ENCODE assay signal across 10 mouse cellular contexts in the genomic region with DNA sequence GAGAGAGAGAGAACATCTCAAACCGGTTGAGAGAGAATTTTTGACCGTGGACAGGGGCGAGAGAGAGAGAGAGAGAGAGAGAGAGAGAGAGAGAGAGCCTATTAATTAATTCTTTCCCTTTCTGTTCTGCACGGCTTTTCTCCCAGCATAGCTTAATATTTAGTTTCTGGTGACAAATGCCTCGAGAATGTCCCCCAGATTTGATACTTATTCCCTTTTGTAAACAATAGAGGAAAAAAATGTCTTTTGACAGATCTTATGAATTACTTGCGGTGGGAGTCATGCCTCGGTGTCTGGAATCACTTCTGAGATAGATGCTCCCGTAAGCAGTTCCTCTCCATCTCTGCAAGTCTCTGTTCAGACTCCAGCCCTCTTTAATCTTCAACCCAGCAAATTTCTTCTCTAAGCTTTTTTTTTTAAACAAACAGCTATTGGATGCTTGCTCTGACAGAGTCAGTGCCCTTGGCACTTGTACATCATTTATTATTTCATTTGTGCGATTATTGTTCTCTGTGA.
DNase-seq lines count a peak whose midpoint lies in the region; ATAC-seq lines count a peak whose summit lies in the region.
"Had no signal": no experiment of that assay in that cellular context is flagged by ENCODE, and none has a peak within 500 bp of the region (broad histone marks: within the 10 kb centered on the region; RNA-seq: fewer than 3 reads in every experiment).

No protein-coding gene starts in this region.

- DNase-seq in heart, embryonic 10.5 days (ENCODE audit: low spot score) = no peak
- no peak for DNase-seq in heart, postnatal 4 days
- no peak for DNase-seq in midbrain, embryonic 11.5 days (ENCODE audit: low spot score, missing footprints)
- no peak for DNase-seq in c-Kit-positive CD71-positive TER-119-positive erythroid progenitor cells, embryonic 14.5 days (ENCODE audit: low spot score)
- DNase-seq in thymus, postnatal 4 days = no peak
- DNase-seq: kidney, postnatal 4 days had no signal

- no peak for ATAC-seq in midbrain, embryonic 13.5 days
- ATAC-seq in midbrain, embryonic 11.5 days (ENCODE audit: low FRiP score) = no peak
- ATAC-seq in heart, embryonic 15.5 days (replicated peaks; ENCODE audit: insufficient number of reproducible peaks, insufficient read depth, low FRiP score, low read depth) = no peak
- no peak for ATAC-seq in stomach, embryonic 15.5 days (ENCODE audit: insufficient read depth, low FRiP score, low read depth)

- no peaks in the 10 kb centered on the region for H3K27me3 ChIP-seq in heart, embryonic 10.5 days (ENCODE audit: insufficient read depth, poor library complexity, severe bottlenecking)
- H3K27me3 ChIP-seq in midbrain, embryonic 13.5 days = no peaks in the 10 kb centered on the region
- H3K27me3 ChIP-seq in midbrain, embryonic 11.5 days (ENCODE audit: control insufficient read depth, insufficient read depth, low read length) = no peaks in the 10 kb centered on the region
- H3K27me3 ChIP-seq in heart, embryonic 15.5 days = no peaks in the 10 kb centered on the region
- H3K27me3 ChIP-seq in stomach, embryonic 15.5 days (replicated peaks) = no peaks in the 10 kb centered on the region
- H3K27me3 ChIP-seq: CH12.LX had no signal

- H3K4me2 ChIP-seq in midbrain, embryonic 13.5 days (replicated peaks) = no peak overlapping the region
- no peak overlapping the region for H3K4me2 ChIP-seq in midbrain, embryonic 11.5 days
- H3K4me2 ChIP-seq in heart, embryonic 15.5 days = peak overlapping the region; percentile 45
- peak overlapping the region; percentile 37; the same call in 1 of the 2 replicates for H3K4me2 ChIP-seq in stomach, embryonic 15.5 days

- H3K4me1 ChIP-seq in heart, embryonic 10.5 days = peaks cover 30% of the 10 kb centered on the region
- H3K4me1 ChIP-seq in midbrain, embryonic 13.5 days (replicated peaks) = peaks cover 27% of the 10 kb centered on the region
- H3K4me1 ChIP-seq in midbrain, embryonic 11.5 days (ENCODE audit: control insufficient read depth, insufficient read depth, low read length) = peaks cover 7% of the 10 kb centered on the region; the same call in 1 of the 2 replicates
- peaks cover 23% of the 10 kb centered on the region for H3K4me1 ChIP-seq in heart, embryonic 15.5 days (replicated peaks)
- 0 out of 2 replicates have a peak, but pooled peaks cover 6% of the 10 kb centered on the region for H3K4me1 ChIP-seq in stomach, embryonic 15.5 days

- no peak overlapping the region for H3K9ac ChIP-seq in midbrain, embryonic 13.5 days (replicated peaks)
- no peak overlapping the region for H3K9ac ChIP-seq in midbrain, embryonic 11.5 days (ENCODE audit: low read length)
- H3K9ac ChIP-seq in heart, embryonic 15.5 days = no peak overlapping the region
- H3K9ac ChIP-seq in stomach, embryonic 15.5 days = no peak overlapping the region

- WGBS in heart, embryonic 10.5 days = 45% methylated on average over 9 of the region's 9 CpGs
- 48% methylated on average over 9 of the region's 9 CpGs for WGBS in midbrain, embryonic 13.5 days
- WGBS in midbrain, embryonic 11.5 days = 64% methylated on average over 9 of the region's 9 CpGs
- 27% methylated on average over 9 of the region's 9 CpGs for WGBS in heart, embryonic 15.5 days
- WGBS in stomach, embryonic 15.5 days = 24% methylated on average over 9 of the region's 9 CpGs

- H3K36me3 ChIP-seq in heart, embryonic 10.5 days = peaks cover 6% of the 10 kb centered on the region; the same call in 1 of the 2 replicates
- no peaks in the 10 kb centered on the region for H3K36me3 ChIP-seq in midbrain, embryonic 13.5 days
- H3K36me3 ChIP-seq in midbrain, embryonic 11.5 days (ENCODE audit: control insufficient read depth, insufficient read depth, low read length) = no peaks in the 10 kb centered on the region
- H3K36me3 ChIP-seq in heart, embryonic 15.5 days = no peaks in the 10 kb centered on the region
- no peaks in the 10 kb centered on the region for H3K36me3 ChIP-seq in stomach, embryonic 15.5 days

- no peak overlapping the region for H3K4me3 ChIP-seq in heart, embryonic 10.5 days
- no peak overlapping the region for H3K4me3 ChIP-seq in midbrain, embryonic 13.5 days (replicated peaks)
- no peak overlapping the region for H3K4me3 ChIP-seq in midbrain, embryonic 11.5 days (ENCODE audit: low read depth, low read length)
- no peak overlapping the region for H3K4me3 ChIP-seq in heart, embryonic 15.5 days
- H3K4me3 ChIP-seq in stomach, embryonic 15.5 days (replicated peaks) = no peak overlapping the region

- peak overlapping the region; percentile 91 for H3K27ac ChIP-seq in heart, embryonic 10.5 days
- H3K27ac ChIP-seq in midbrain, embryonic 13.5 days = 0 out of 2 replicates have a peak overlapping the region, but pooled peaks have one; percentile 39
- H3K27ac ChIP-seq in midbrain, embryonic 11.5 days (ENCODE audit: low read depth, low read length) = no peak overlapping the region
- H3K27ac ChIP-seq in heart, embryonic 15.5 days = peak overlapping the region; percentile 91
- H3K27ac ChIP-seq in stomach, embryonic 15.5 days = peak overlapping the region; percentile 77

- H3K9me3 ChIP-seq in heart, embryonic 10.5 days = no peaks in the 10 kb centered on the region
- no peaks in the 10 kb centered on the region for H3K9me3 ChIP-seq in midbrain, embryonic 13.5 days
- H3K9me3 ChIP-seq in midbrain, embryonic 11.5 days (ENCODE audit: control insufficient read depth, low read length) = no peaks in the 10 kb centered on the region
- H3K9me3 ChIP-seq in heart, embryonic 15.5 days (replicated peaks) = no peaks in the 10 kb centered on the region
- no peaks in the 10 kb centered on the region for H3K9me3 ChIP-seq in stomach, embryonic 15.5 days

Comparison
In these comparisons a context has a peak if more than half of its experiments do, and no peak if none do; other contexts are left out.
1. H3K4me2 ChIP-seq: peak in heart, embryonic 15.5 days (single experiment) and stomach, embryonic 15.5 days (single experiment); none in midbrain, embryonic 13.5 days (single experiment) and midbrain, embryonic 11.5 days (single experiment).